In genomic region chr9:44268432-44268831, GRCm38 (mm10) we compare ENCODE assay signal across 8 mouse cellular contexts. TPM values are rescaled to one million over a fixed set of nuclear protein-coding genes. Genes with fewer than 3 reads are reported as not detected.
DNase-seq lines count a peak whose midpoint lies in the region; ATAC-seq and TF ChIP-seq lines count a peak whose summit lies in the region.

TSS of gene Nlrx1 (minus strand) at chr9:44268599.

- 55% methylated on average over 6 of the region's 6 CpGs for WGBS in kidney, adult 2 months
- WGBS in hindbrain, embryonic 13.5 days: 87% methylated on average over 6 of the region's 6 CpGs
- WGBS in lung, embryonic 15.5 days: 56% methylated on average over 6 of the region's 6 CpGs
- WGBS in stomach, postnatal 0 days: 45% methylated on average over 6 of the region's 6 CpGs

- peak; percentile 27 for DNase-seq in kidney, adult 2 months
- no peak for DNase-seq in kidney, adult 9 months
- DNase-seq in adrenal gland, postnatal 36 days: peak in 1 of 2 experiments; percentile 15
- DNase-seq in gastrocnemius, adult 18-20 months (ENCODE audit: low spot score): no peak
- no peak for DNase-seq in stomach, postnatal 0 days (ENCODE audit: low spot score)
- no peak for DNase-seq in right cerebral cortex, postnatal 10 days (ENCODE audit: low spot score in 2 of 2)

- no peaks in the 10 kb centered on the region for H3K27me3 ChIP-seq in kidney, adult 2 months (replicated peaks; ENCODE audit: control insufficient read depth, insufficient read depth, low read length)
- peaks cover 7% of the 10 kb centered on the region for H3K27me3 ChIP-seq in hindbrain, embryonic 13.5 days
- no peaks in the 10 kb centered on the region for H3K27me3 ChIP-seq in lung, embryonic 15.5 days
- H3K27me3 ChIP-seq in stomach, postnatal 0 days (ENCODE audit: control insufficient read depth, insufficient read depth, low read length): no peaks in the 10 kb centered on the region

- TF ChIP-seq CTCF in kidney, adult 2 months (conservative IDR thresholded peaks at IDR 0.05; ENCODE audit: insufficient read depth, insufficient read length, low read depth, low read length): no peak
- no peak for TF ChIP-seq CTCF in stomach, postnatal 0 days (IDR thresholded peaks at IDR 0.05; ENCODE audit: low read depth)

- peaks cover 8% of the 10 kb centered on the region; the same call in 1 of the 2 replicates for H3K4me1 ChIP-seq in kidney, adult 2 months (ENCODE audit: control insufficient read depth, insufficient read depth, low read length)
- peaks cover 24% of the 10 kb centered on the region for H3K4me1 ChIP-seq in hindbrain, embryonic 13.5 days (replicated peaks)
- H3K4me1 ChIP-seq in lung, embryonic 15.5 days: peaks cover 14% of the 10 kb centered on the region
- 0 out of 2 replicates have a peak, but pooled peaks cover 2% of the 10 kb centered on the region for H3K4me1 ChIP-seq in stomach, postnatal 0 days (replicated peaks; ENCODE audit: control insufficient read depth, insufficient read depth)

- H3K9me3 ChIP-seq in hindbrain, embryonic 13.5 days: no peaks in the 10 kb centered on the region
- H3K9me3 ChIP-seq in lung, embryonic 15.5 days: no peaks in the 10 kb centered on the region
- no peaks in the 10 kb centered on the region for H3K9me3 ChIP-seq in stomach, postnatal 0 days (ENCODE audit: control insufficient read depth, low read length)

- H3K9ac ChIP-seq in hindbrain, embryonic 13.5 days: peak within 1 kb of the TSS; percentile 78
- peak within 1 kb of the TSS; percentile 90 for H3K9ac ChIP-seq in lung, embryonic 15.5 days
- peak within 1 kb of the TSS; percentile 94 for H3K9ac ChIP-seq in stomach, postnatal 0 days (ENCODE audit: low read length)

- H3K4me2 ChIP-seq in hindbrain, embryonic 13.5 days: peak within 1 kb of the TSS; percentile 58
- H3K4me2 ChIP-seq in lung, embryonic 15.5 days: peak within 1 kb of the TSS; percentile 82
- peak within 1 kb of the TSS; percentile 85 for H3K4me2 ChIP-seq in stomach, postnatal 0 days (replicated peaks; ENCODE audit: low read depth)

- TF ChIP-seq EP300 in stomach, postnatal 0 days (optimal IDR thresholded peaks at IDR 0.05): no peak

- no peak for TF ChIP-seq POLR2A in kidney, adult 2 months (IDR thresholded peaks at IDR 0.05; ENCODE audit: low read depth, low read length)

- no peaks in the 10 kb centered on the region for H3K36me3 ChIP-seq in kidney, adult 2 months (ENCODE audit: control insufficient read depth, insufficient read depth, low read length)
- H3K36me3 ChIP-seq in hindbrain, embryonic 13.5 days: peaks cover 6% of the 10 kb centered on the region
- no peaks in the 10 kb centered on the region for H3K36me3 ChIP-seq in lung, embryonic 15.5 days
- H3K36me3 ChIP-seq in stomach, postnatal 0 days (ENCODE audit: control insufficient read depth, insufficient read depth, low read length): no peaks in the 10 kb centered on the region

- peak within 1 kb of the TSS; percentile 72 for H3K27ac ChIP-seq in kidney, adult 2 months (ENCODE audit: insufficient read depth, low read depth, low read length)
- H3K27ac ChIP-seq in hindbrain, embryonic 13.5 days: peak within 1 kb of the TSS; percentile 64
- H3K27ac ChIP-seq in lung, embryonic 15.5 days: peak within 1 kb of the TSS; percentile 76
- peak within 1 kb of the TSS; percentile 97 for H3K27ac ChIP-seq in stomach, postnatal 0 days (replicated peaks)

- ATAC-seq in hindbrain, embryonic 13.5 days (ENCODE audit: low FRiP score): no peak; the same call in 1 of the 2 replicates
- ATAC-seq in lung, embryonic 15.5 days (ENCODE audit: borderline replicate concordance, extremely low read depth, low FRiP score, low TSS enrichment): no peak; the same call in 1 of the 2 replicates
- peak; percentile 27; the same call in 1 of the 2 replicates for ATAC-seq in stomach, postnatal 0 days (ENCODE audit: low FRiP score, low TSS enrichment)

- peak within 1 kb of the TSS; percentile 66 for H3K4me3 ChIP-seq in kidney, adult 2 months (ENCODE audit: insufficient read depth, low read depth, low read length)
- H3K4me3 ChIP-seq in hindbrain, embryonic 13.5 days: peak within 1 kb of the TSS; percentile 40
- peak within 1 kb of the TSS; percentile 51 for H3K4me3 ChIP-seq in lung, embryonic 15.5 days
- H3K4me3 ChIP-seq in stomach, postnatal 0 days (ENCODE audit: low read depth, low read length): peak within 1 kb of the TSS; percentile 56

RNA-seq across cellular contexts. Expression of gene Nlrx1, which starts in this region (rescaled TPM):
- polyA plus RNA-seq in kidney, adult 2 months (2012; rRNA removed): 15.2 and 17.4 TPM in 2 replicates
- 10 to 100 TPM; 14.9 to 32.2 TPM for total RNA-seq in adrenal gland, postnatal 36 days (2021)
- total RNA-seq in gastrocnemius, adult 18-20 months (2021): 10 to 100 TPM; 21.7 to 21.8 TPM
- polyA plus RNA-seq in hindbrain, embryonic 13.5 days (2015; fragmentation: Nextera tagmentation; extraction: Ambion mirVana): 4.4 TPM in 2 replicates
- polyA plus RNA-seq in lung, embryonic 15.5 days (2015; fragmentation: Nextera tagmentation; extraction: Ambion mirVana): 9.9 and 11.0 TPM in 2 replicates
- 9.2 and 10.7 TPM in 2 replicates for polyA plus RNA-seq in stomach, postnatal 0 days (2015; fragmentation: Nextera tagmentation; extraction: Ambion mirVana)
